Mouse (Mus musculus) brain, embryonic 14.5 days (tissue): ENCODE data around the gene Ykt6.

Experiments
- CTCF ChIP-seq: fragments of 200-500 bp; IDR thresholded peaks from 2 replicates; pipeline ENCODE4 v1.5.1; 2012; ENCODE audit warnings: inconsistent platforms, mild to moderate bottlenecking, moderate library complexity, borderline replicate concordance; ENCODE audit not compliant: insufficient read depth, insufficient read length; ENCODE audit errors: extremely low read depth
- POLR2A ChIP-seq: fragments of 200-500 bp; IDR thresholded peaks from 2 replicates; pipeline ENCODE4 v1.6.1; 2012; ENCODE audit warnings: mild to moderate bottlenecking, inconsistent platforms, borderline replicate concordance; ENCODE audit not compliant: poor library complexity, insufficient read depth, insufficient read length, severe bottlenecking; ENCODE audit errors: extremely low read depth

- no peak for TF ChIP-seq POLR2A
- TF ChIP-seq CTCF: no peak
Observed at GRCm38 (mm10) chr11:5998472-5998871, 43.0 kb downstream of the Ykt6 start.
